Mouse (Mus musculus) small intestine, adult 2 months (tissue): Measurements from ENCODE around the gene Glra4.

ENCODE experiments used
- CTCF ChIP-seq: fragments of 200-500 bp; IDR thresholded peaks from 2 replicates; pipeline ENCODE4 v1.5.1; 2012; ENCODE audit warnings: low read depth, mild to moderate bottlenecking, control low read depth, inconsistent platforms, low read length, moderate library complexity, mixed read lengths; ENCODE audit not compliant: insufficient replicate concordance, insufficient read length; ENCODE audit errors: extremely low read depth
- POLR2A ChIP-seq: fragments of 200-500 bp; IDR thresholded peaks from 2 replicates; pipeline ENCODE4 v1.6.1; 2012; ENCODE audit warnings: low read depth, mild to moderate bottlenecking, control low read depth, inconsistent platforms, low read length, moderate library complexity

DNA sequence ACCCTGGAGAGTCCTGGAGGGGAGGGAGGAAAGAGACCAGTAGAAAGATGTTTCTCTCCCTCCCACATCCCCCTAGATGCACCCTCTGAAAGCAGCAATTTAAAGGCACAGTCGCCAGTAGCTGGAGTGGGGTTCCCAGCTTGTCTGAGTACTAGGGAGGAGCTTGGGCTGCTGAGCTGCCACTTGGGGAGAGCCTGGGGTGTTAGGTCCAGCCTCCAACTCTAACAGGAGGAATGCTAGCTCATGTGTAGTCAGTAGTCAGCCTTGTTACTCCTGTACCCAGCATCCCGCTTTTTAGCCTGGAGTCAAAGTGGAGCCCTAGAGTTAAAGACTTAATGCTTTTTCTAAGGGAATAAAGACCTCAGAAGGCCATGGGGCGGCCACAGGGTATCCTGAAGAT lies at the start of gene Glra4:
- TF ChIP-seq CTCF (no peak), POLR2A (no peak)
